ENCODE assay signal across 12 mouse cellular contexts in genomic region chr4:151404581-151405256, GRCm38 (mm10).
DNase-seq lines count a peak whose midpoint lies in the region; ATAC-seq and TF ChIP-seq lines count a peak whose summit lies in the region.
"Had no signal": no experiment of that assay in that cellular context is flagged by ENCODE, and none has a peak within 500 bp of the region (broad histone marks: within the 10 kb centered on the region; RNA-seq: fewer than 3 reads in every experiment).

No protein-coding gene starts in this region.

- WGBS in hindbrain, embryonic 12.5 days, result 70% methylated on average over 17 of the region's 17 CpGs
- 63% methylated on average over 17 of the region's 17 CpGs for WGBS in hindbrain, postnatal 0 days

- H3K4me2 ChIP-seq in hindbrain, embryonic 12.5 days (replicated peaks), result no peak overlapping the region
- H3K4me2 ChIP-seq in hindbrain, postnatal 0 days (ENCODE audit: low read depth, low read length), result no peak overlapping the region
- H3K4me2 ChIP-seq: heart, embryonic 13.5 days had no signal

- TF ChIP-seq CTCF in hindbrain, postnatal 0 days (IDR thresholded peaks at IDR 0.05; ENCODE audit: low read depth), result no peak
- TF ChIP-seq CTCF in testis, adult 2 months (IDR thresholded peaks at IDR 0.05; ENCODE audit: control insufficient read depth, insufficient read depth, insufficient replicate concordance, low read depth, low read length), result no peak

- H3K27me3 ChIP-seq in hindbrain, embryonic 12.5 days, result no peaks in the 10 kb centered on the region
- no peaks in the 10 kb centered on the region for H3K27me3 ChIP-seq in hindbrain, postnatal 0 days (ENCODE audit: insufficient read depth, low read length)
- H3K27me3 ChIP-seq in testis, adult 2 months (ENCODE audit: control insufficient read depth, insufficient read depth, low read length), result no peaks in the 10 kb centered on the region
- H3K27me3 ChIP-seq: heart, embryonic 13.5 days had no signal

- H3K9me3 ChIP-seq in hindbrain, embryonic 12.5 days (replicated peaks), result no peaks in the 10 kb centered on the region
- no peaks in the 10 kb centered on the region for H3K9me3 ChIP-seq in hindbrain, postnatal 0 days (ENCODE audit: low read length)
- H3K9me3 ChIP-seq: heart, embryonic 13.5 days had no signal

- no peaks in the 10 kb centered on the region for H3K36me3 ChIP-seq in hindbrain, embryonic 12.5 days
- no peaks in the 10 kb centered on the region for H3K36me3 ChIP-seq in hindbrain, postnatal 0 days (ENCODE audit: insufficient read depth, low read length)
- H3K36me3 ChIP-seq in testis, adult 2 months (ENCODE audit: control insufficient read depth, insufficient read depth, low read length), result no peaks in the 10 kb centered on the region
- H3K36me3 ChIP-seq: heart, embryonic 13.5 days had no signal

- ATAC-seq in hindbrain, embryonic 12.5 days (ENCODE audit: low FRiP score), result 0 out of 2 replicates have a peak, but pooled peaks have one; percentile 30
- no peak for ATAC-seq in hindbrain, postnatal 0 days
- ATAC-seq: forebrain, embryonic 16.5 days had no signal

- H3K4me1 ChIP-seq in hindbrain, embryonic 12.5 days, result peaks cover 10% of the 10 kb centered on the region; the same call in 1 of the 2 replicates
- no peaks in the 10 kb centered on the region for H3K4me1 ChIP-seq in hindbrain, postnatal 0 days (ENCODE audit: insufficient read depth, low read length)
- peaks cover 14% of the 10 kb centered on the region for H3K4me1 ChIP-seq in testis, adult 2 months (ENCODE audit: control insufficient read depth, insufficient read depth, low read length)

- no peak overlapping the region for H3K4me3 ChIP-seq in hindbrain, embryonic 12.5 days
- no peak overlapping the region for H3K4me3 ChIP-seq in hindbrain, postnatal 0 days (ENCODE audit: low read length)
- peak overlapping the region; percentile 76 for H3K4me3 ChIP-seq in testis, adult 2 months (ENCODE audit: control insufficient read depth, low read depth, low read length)
- H3K4me3 ChIP-seq: heart, embryonic 13.5 days had no signal

- no peak; the same call in 1 of the 2 replicates for TF ChIP-seq POLR2A in testis, adult 2 months (IDR thresholded peaks at IDR 0.05; ENCODE audit: control insufficient read depth, low read depth, low read length)

- intact Hi-C loops in left cerebral cortex, postnatal 36 days (cut with DNase I), result no loop called here

- H3K27ac ChIP-seq in hindbrain, embryonic 12.5 days, result no peak overlapping the region
- H3K27ac ChIP-seq in hindbrain, postnatal 0 days, result no peak overlapping the region
- no peak overlapping the region for H3K27ac ChIP-seq in testis, adult 2 months (ENCODE audit: control insufficient read depth, insufficient read depth, low read depth, low read length)
- H3K27ac ChIP-seq: heart, embryonic 13.5 days had no signal

- no peak for DNase-seq in hindbrain, postnatal 0 days (ENCODE audit: low spot score)
- no peak for DNase-seq in testis, postnatal 10 days (ENCODE audit: low spot score)
- DNase-seq in kidney, postnatal 4 days, result peak; percentile 49 to 63
- DNase-seq in urinary bladder, postnatal 10 days (ENCODE audit: low spot score), result no peak
- DNase-seq in left cerebral cortex, adult 9 months (ENCODE audit: low spot score in 2 of 2), result no peak
- no peak for DNase-seq in left cerebral cortex, postnatal 36 days (ENCODE audit: low spot score in 2 of 2)
- DNase-seq: lung, postnatal 4 days; right cerebral cortex, adult 18-20 months had no signal

- H3K9ac ChIP-seq in hindbrain, embryonic 12.5 days, result no peak overlapping the region
- no peak overlapping the region for H3K9ac ChIP-seq in hindbrain, postnatal 0 days (replicated peaks; ENCODE audit: low read length)
- H3K9ac ChIP-seq: heart, embryonic 13.5 days had no signal

Comparison
In these comparisons a context has a peak if more than half of its experiments do, and no peak if none do; other contexts are left out.
1. DNase-seq: peak in kidney, postnatal 4 days (2 of 2); none in hindbrain, postnatal 0 days (single experiment), testis, postnatal 10 days (single experiment), urinary bladder, postnatal 10 days (single experiment), left cerebral cortex, adult 9 months (0 of 2) and left cerebral cortex, postnatal 36 days (0 of 2).